Mouse (Mus musculus) ES-E14 (cell line): ENCODE measurements at regions not wholly inside any gene's neighbourhood (a gene's known extent, or its start where the extent isn't known, plus 50 kb on each side); places are given as distances from the start of the nearest gene placed in this dataset.

Experiments
- DNase-seq: peaks from one replicate; pipeline ENCODE4 v3.0.0-alpha.2; 2013; ENCODE audit warnings: low read depth, low spot score
- H3K27ac ChIP-seq: 2 replicates; pipeline ENCODE4 v1.5.1; 2012; ENCODE audit warnings: low read depth, mild to moderate bottlenecking, low read length, moderate library complexity, mixed read lengths; ENCODE audit not compliant: poor library complexity, insufficient read depth, severe bottlenecking
- H3K36me3 ChIP-seq: 2 replicates; pipeline ENCODE4 v1.6.1; 2012; ENCODE audit warnings: mild to moderate bottlenecking, low read length, moderate library complexity, mixed read lengths; ENCODE audit not compliant: control insufficient read depth, poor library complexity, insufficient read depth, severe bottlenecking
- H3K4me1 ChIP-seq, 2 experiments: fragments of 150-350 bp in 1 of 2; sonication (generic) in 1 of 2; 2 replicates each; pipeline ENCODE4 v1.6.1; 2012; ENCODE audit warnings: low read length in 2 of 2, mild to moderate bottlenecking in 1 of 2, mixed read lengths in 1 of 2; ENCODE audit not compliant: control insufficient read depth in 2 of 2, insufficient read depth in 2 of 2, poor library complexity in 1 of 2
- H3K4me3 ChIP-seq, 2 experiments: fragments of 150-350 bp in 1 of 2; sonication (generic) in 1 of 2; 2 replicates each; pipeline ENCODE4 v1.5.1; 2012; ENCODE audit warnings: low read length in 2 of 2, low read depth in 1 of 2, mild to moderate bottlenecking in 1 of 2, mixed read lengths in 1 of 2; ENCODE audit not compliant: insufficient read depth in 1 of 2, poor library complexity in 1 of 2, severe bottlenecking in 1 of 2
- H3K9ac ChIP-seq: 2 replicates; pipeline ENCODE4 v1.6.1; 2012; ENCODE audit warnings: low read depth, mild to moderate bottlenecking, low read length, mixed read lengths; ENCODE audit not compliant: poor library complexity, insufficient read depth, severe bottlenecking
- H3K9me3 ChIP-seq: fragments of 150-350 bp; sonication (generic); 2 replicates; pipeline ENCODE4 v1.6.1; 2012; ENCODE audit warnings: low read depth, mild to moderate bottlenecking, low read length; ENCODE audit not compliant: control insufficient read depth, insufficient read depth
- CHD2 ChIP-seq: IDR thresholded peaks from 2 replicates; pipeline ENCODE4 v1.6.1; 2014; ENCODE audit warnings: mild to moderate bottlenecking, low read depth, low read length, inconsistent platforms
- HCFC1 ChIP-seq: IDR thresholded peaks from 2 replicates; pipeline ENCODE4 v1.6.1; 2012; ENCODE audit warnings: low read length, inconsistent platforms, borderline replicate concordance; ENCODE audit not compliant: insufficient read depth
- MAFK ChIP-seq: IDR thresholded peaks from 2 replicates; pipeline ENCODE4 v1.6.1; 2014; ENCODE audit warnings: mild to moderate bottlenecking, low read depth, low read length, inconsistent platforms; ENCODE audit not compliant: insufficient read depth
- ZC3H11A ChIP-seq: IDR thresholded peaks from 2 replicates; pipeline ENCODE4 v1.6.1; 2012; ENCODE audit warnings: low read depth, mild to moderate bottlenecking, inconsistent platforms, low read length, borderline replicate concordance
- ZNF384 ChIP-seq: IDR thresholded peaks from 2 replicates; pipeline ENCODE4 v1.6.1; 2012; ENCODE audit warnings: low read depth, low read length, inconsistent platforms
- in situ Hi-C, 2 experiments: fragments of 600-800 bp; cut with MboI; formaldehyde crosslinking; loops; one replicate each; pipeline ENCODE4 v1.15.1; 2025; ENCODE audit warnings: low sequenced_read_pairs in 2 of 2, inconsistent platforms in 1 of 2; ENCODE audit not compliant: unreplicated experiment in 2 of 2

DNA sequence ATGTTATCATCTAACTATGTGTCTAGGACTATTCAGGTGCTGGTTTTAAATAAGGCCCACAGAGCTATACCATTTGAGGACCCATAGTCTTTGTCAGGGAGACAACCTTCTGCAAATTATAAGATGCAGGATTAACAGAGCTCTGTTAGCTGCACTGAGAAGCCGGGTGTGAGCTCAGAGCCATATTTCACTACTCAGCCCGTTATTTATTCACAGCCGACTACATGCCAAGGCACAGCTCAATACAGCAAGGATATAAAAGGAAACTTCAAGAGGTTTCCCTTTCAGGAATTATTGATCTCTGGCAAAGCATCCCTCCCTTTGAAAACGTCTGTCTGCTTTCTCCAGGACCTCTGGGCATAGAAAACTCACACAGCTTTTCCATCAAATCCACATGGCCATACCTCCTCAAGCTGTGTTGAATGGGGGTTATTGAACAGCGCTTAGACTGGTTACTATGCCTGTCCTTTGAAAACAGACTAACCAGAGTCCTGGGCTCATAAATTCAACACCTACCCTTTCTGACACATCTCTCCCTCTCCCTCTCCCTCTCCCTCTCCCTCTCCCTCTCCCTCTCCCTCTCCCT lies 78.7 kb upstream of the Basp1 start:
- Histone ChIP-seq H3K36me3 (no peaks in the 10 kb centered on the region), H3K9ac (no peak overlapping the region), H3K9me3 (no peaks in the 10 kb centered on the region), H3K4me1 (no peaks in the 10 kb centered on the region), H3K27ac (no peak overlapping the region), H3K4me3 (no peak overlapping the region)
- DNase-seq: no peak
- TF ChIP-seq CHD2 (no peak), HCFC1 (no peak), ZNF384 (no peak), MAFK (no peak), ZC3H11A (no peak)
- in situ Hi-C loops: no loop called here

DNA sequence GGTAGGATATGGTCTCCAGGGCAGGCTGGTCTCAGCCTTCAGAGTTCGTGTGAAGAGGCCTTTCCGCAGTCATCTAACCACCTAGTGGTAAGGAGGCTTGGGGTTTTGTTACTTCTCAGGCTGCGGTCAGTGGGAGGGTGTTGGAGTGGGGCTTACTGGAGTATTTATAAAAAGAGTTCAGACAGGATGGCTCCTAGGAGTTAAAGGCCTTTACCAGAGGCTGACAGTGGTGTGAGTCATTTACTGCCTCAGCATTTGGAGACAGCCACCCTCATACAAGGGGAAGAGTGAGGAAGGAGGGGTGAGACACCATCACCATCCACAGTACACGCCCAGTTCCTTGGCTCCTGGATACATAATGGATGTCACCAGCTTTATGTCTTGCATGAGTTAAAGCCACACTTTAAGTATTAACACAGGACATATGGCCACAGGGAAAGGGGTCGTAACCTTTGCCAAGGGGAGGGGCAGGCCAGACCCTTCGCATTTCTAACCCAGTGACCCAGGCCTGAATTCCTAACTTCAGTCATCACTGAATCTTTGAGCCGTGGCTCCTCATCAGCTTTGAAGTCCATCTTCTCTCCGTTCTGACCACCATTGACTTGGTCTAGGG lies 81.2 kb upstream of the Basp1 start:
- no peak for DNase-seq
- H3K27ac ChIP-seq: no peak overlapping the region
- H3K9ac ChIP-seq: no peak overlapping the region
- TF ChIP-seq ZNF384: no peak
- TF ChIP-seq HCFC1: no peak
- TF ChIP-seq CHD2: no peak
- H3K4me1 ChIP-seq: no peaks in the 10 kb centered on the region
- H3K4me3 ChIP-seq: no peak overlapping the region
- H3K36me3 ChIP-seq: no peaks in the 10 kb centered on the region
- in situ Hi-C loops: no loop called here
- no peaks in the 10 kb centered on the region for H3K9me3 ChIP-seq

DNA sequence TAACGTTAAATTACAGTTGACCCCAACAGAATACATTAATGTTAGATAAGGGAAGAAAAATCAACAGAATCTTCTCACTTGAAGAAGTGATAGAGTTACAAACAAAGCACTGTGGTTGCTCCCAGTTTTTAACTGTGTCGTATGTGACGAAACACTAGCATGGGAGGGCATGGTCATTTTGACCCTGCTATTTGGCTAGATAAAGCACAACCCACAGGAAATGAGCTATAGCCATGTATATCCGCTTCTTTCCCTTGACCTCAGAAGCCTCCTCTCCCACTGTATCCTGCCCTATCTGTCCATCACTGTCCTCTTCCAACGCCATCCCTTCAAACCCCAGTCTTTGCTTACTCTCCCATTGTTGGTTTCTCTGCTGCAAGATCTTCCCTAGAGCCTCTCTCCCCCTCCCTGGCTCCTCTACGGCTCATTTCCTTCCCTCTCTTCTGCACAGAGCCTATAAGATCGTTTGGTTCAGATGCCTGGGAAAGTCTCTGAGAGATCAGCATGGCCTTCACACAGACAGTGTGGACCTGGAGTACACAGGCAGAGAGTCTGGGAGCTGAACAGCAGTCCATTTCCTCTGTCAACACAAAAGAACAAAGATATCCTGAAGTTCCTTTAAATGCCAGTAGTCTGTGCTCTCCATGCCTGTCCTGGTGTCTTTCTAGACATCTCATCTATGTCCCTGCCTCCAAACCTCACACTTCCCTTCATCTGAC lies 82.5 kb upstream of the Basp1 start:
- Histone ChIP-seq H3K4me1 (no peaks in the 10 kb centered on the region), H3K4me3 (no peak overlapping the region), H3K27ac (no peak overlapping the region), H3K36me3 (no peaks in the 10 kb centered on the region), H3K9ac (no peak overlapping the region), H3K9me3 (no peaks in the 10 kb centered on the region)
- no peak for TF ChIP-seq CHD2
- no peak for TF ChIP-seq MAFK
- no peak for TF ChIP-seq HCFC1
- no peak for TF ChIP-seq ZNF384
- no peak for TF ChIP-seq ZC3H11A
- in situ Hi-C loops: no loop called here
- DNase-seq: no peak

DNA sequence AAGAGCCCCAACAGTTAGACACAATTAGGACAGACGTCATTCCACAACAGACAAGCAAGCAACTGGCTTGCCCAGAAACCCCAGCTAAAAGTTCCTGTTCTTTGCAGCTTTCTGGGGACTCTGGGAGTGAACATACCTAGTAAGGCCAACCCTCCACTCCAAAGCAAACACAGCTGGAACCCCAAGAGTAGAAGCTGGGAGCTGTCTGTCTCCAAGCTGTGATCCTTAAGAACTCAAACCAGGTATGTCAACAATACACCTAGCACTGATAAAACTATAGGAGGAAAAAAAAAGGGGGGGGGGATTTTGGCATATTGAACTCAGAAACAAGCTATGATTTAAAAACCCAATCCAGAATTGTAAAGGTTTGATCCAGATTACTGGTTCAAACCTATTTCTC lies 84.2 kb upstream of the Basp1 start:
- no peak for DNase-seq
- H3K4me3 ChIP-seq: no peak overlapping the region

More for the DNA sequence above, 84.2 kb upstream of the Basp1 start:
- Histone ChIP-seq H3K36me3 (no peaks in the 10 kb centered on the region), H3K4me1 (no peaks in the 10 kb centered on the region), H3K9me3 (no peaks in the 10 kb centered on the region), H3K9ac (no peak overlapping the region), H3K27ac (no peak overlapping the region)
- in situ Hi-C loops: no loop called here
- TF ChIP-seq MAFK: no peak
- no peak for TF ChIP-seq HCFC1
- no peak for TF ChIP-seq ZC3H11A
- no peak for TF ChIP-seq CHD2
- no peak for TF ChIP-seq ZNF384
